In the genomic region with DNA sequence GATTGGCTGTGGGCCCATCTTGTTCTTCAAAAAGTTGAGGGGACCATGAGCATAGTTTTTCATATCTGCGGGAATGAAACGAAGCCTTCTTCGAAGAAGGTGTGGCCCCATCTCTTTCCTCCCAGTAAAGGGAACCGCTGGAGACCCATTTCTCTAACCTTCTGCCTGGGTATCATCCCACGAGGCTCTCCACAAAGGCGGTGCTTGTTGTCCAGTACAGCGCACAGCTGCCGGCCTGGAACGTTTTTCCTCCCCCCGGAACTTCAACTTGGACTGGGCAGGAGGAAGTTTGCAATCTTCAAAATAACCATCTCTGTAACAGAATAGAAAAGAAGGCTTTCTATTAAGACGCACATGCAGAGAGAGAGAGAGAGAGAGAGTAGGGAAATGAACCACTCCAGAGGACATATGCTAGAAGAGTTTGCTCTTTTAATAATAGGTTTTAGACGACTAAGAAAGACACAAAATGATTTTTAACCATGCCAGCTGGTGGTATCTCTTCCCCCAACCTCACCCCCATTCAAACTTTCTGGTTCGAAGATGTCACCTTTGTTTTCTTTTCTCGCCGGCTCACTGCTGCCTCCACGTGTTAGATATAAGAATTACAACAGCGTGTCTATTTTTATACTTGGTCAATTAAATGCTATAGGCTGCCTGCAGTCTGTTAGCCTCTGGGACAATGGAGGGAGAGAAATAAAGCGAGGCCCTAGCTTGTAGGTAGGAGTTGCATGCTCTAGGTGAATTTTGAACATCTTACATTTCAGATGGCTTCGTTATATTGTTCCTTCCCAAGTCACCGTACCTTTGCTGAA, we compare ENCODE assay signal across 8 mouse cellular contexts. TPM values are rescaled to one million over a fixed set of nuclear protein-coding genes. Genes with fewer than 3 reads are reported as not detected.
A peak's percentile ranks its signal among the peaks of the same experiment; 100 is the strongest.
DNase-seq lines count a peak whose midpoint lies in the region; ATAC-seq and TF ChIP-seq lines count a peak whose summit lies in the region.

No protein-coding gene starts in this region.

- H3K4me2 ChIP-seq in intestine, embryonic 14.5 days (ENCODE audit: low read length) = peak overlapping the region; percentile 28; the same call in 1 of the 2 replicates
- H3K4me2 ChIP-seq in midbrain, embryonic 13.5 days (replicated peaks) = no peak overlapping the region

- TF ChIP-seq CTCF in thymus, adult 2 months (IDR thresholded peaks at IDR 0.05; ENCODE audit: borderline replicate concordance, control insufficient read depth, extremely low read depth, insufficient read depth, low read length, poor library complexity) = no peak

- intact Hi-C loops in left cerebral cortex, postnatal 25 days (cut with DNase I) = loop anchor here (5.0 kb wide), 1 partner anchor 83 kb away; no protein-coding TSS in a partner anchor

- DNase-seq in urinary bladder, postnatal 25 days (ENCODE audit: low spot score) = peak; percentile 45
- DNase-seq in urinary bladder, adult 18-20 months (ENCODE audit: low spot score in 2 of 2) = no peak
- DNase-seq in cerebellum, adult 18-20 months = peak; percentile 56 to 70
- peak; percentile 73 for DNase-seq in forelimb bud, embryonic 11.5 days (ENCODE audit: low read depth, low spot score)
- DNase-seq in intestine, embryonic 14.5 days (ENCODE audit: low spot score) = peak; percentile 74
- peak; percentile 62 to 64 for DNase-seq in left cerebral cortex, postnatal 25 days (ENCODE audit: low spot score in 2 of 2)
- peak; percentile 74 for DNase-seq in thymus, adult 2 months

- no peaks in the 10 kb centered on the region for H3K36me3 ChIP-seq in intestine, embryonic 14.5 days (ENCODE audit: control insufficient read depth, insufficient read depth, low read length)
- H3K36me3 ChIP-seq in midbrain, embryonic 13.5 days = no peaks in the 10 kb centered on the region
- no peaks in the 10 kb centered on the region for H3K36me3 ChIP-seq in thymus, adult 2 months (ENCODE audit: control insufficient read depth, insufficient read depth, low read length)

- peaks cover 12% of the 10 kb centered on the region; the same call in 1 of the 2 replicates for H3K4me1 ChIP-seq in intestine, embryonic 14.5 days (replicated peaks; ENCODE audit: control insufficient read depth, insufficient read depth, low read length)
- H3K4me1 ChIP-seq in midbrain, embryonic 13.5 days (replicated peaks) = peaks cover 17% of the 10 kb centered on the region
- H3K4me1 ChIP-seq in thymus, adult 2 months (replicated peaks; ENCODE audit: control insufficient read depth, insufficient read depth, low read length) = peaks cover 12% of the 10 kb centered on the region

- 0 out of 2 replicates have a peak overlapping the region, but pooled peaks have one; percentile 5 for H3K9ac ChIP-seq in intestine, embryonic 14.5 days (ENCODE audit: low read length)
- H3K9ac ChIP-seq in midbrain, embryonic 13.5 days (replicated peaks) = no peak overlapping the region

- H3K4me3 ChIP-seq in intestine, embryonic 14.5 days (ENCODE audit: low read depth, low read length) = no peak overlapping the region
- H3K4me3 ChIP-seq in midbrain, embryonic 13.5 days (replicated peaks) = no peak overlapping the region
- no peak overlapping the region for H3K4me3 ChIP-seq in thymus, adult 2 months (ENCODE audit: control insufficient read depth, insufficient read depth, low read length)

- ATAC-seq in intestine, embryonic 14.5 days (replicated peaks; ENCODE audit: low FRiP score, low TSS enrichment, low read depth) = no peak; the same call in 1 of the 2 replicates
- no peak for ATAC-seq in midbrain, embryonic 13.5 days

- no peak for TF ChIP-seq POLR2A in thymus, adult 2 months (IDR thresholded peaks at IDR 0.05; ENCODE audit: control insufficient read depth, extremely low read depth, insufficient read depth, low read length, poor library complexity)

- H3K27me3 ChIP-seq in intestine, embryonic 14.5 days (replicated peaks; ENCODE audit: control insufficient read depth, insufficient read depth, low read length) = no peaks in the 10 kb centered on the region
- no peaks in the 10 kb centered on the region for H3K27me3 ChIP-seq in midbrain, embryonic 13.5 days
- no peaks in the 10 kb centered on the region for H3K27me3 ChIP-seq in thymus, adult 2 months (ENCODE audit: control insufficient read depth, insufficient read depth, low read length)

- H3K9me3 ChIP-seq in intestine, embryonic 14.5 days (ENCODE audit: control insufficient read depth, low read length) = no peaks in the 10 kb centered on the region
- H3K9me3 ChIP-seq in midbrain, embryonic 13.5 days = no peaks in the 10 kb centered on the region

- WGBS in intestine, embryonic 14.5 days = 30% methylated on average over 20 of the region's 20 CpGs
- WGBS in midbrain, embryonic 13.5 days = 53% methylated on average over 20 of the region's 20 CpGs
- WGBS in thymus, adult 2 months = 51% methylated on average over 20 of the region's 20 CpGs

- peak overlapping the region; percentile 94 for H3K27ac ChIP-seq in intestine, embryonic 14.5 days (ENCODE audit: low read depth)
- peak overlapping the region; percentile 25; the same call in 1 of the 2 replicates for H3K27ac ChIP-seq in midbrain, embryonic 13.5 days
- no peak overlapping the region for H3K27ac ChIP-seq in thymus, adult 2 months (ENCODE audit: control insufficient read depth, insufficient read depth, low read length)

RNA-seq across cellular contexts. Expression of gene Abhd12b, which starts 9.1 kb away (rescaled TPM):
- polyA plus RNA-seq in intestine, embryonic 14.5 days (2014; fragmentation: Nextera tagmentation; extraction: Ambion mirVana) = 0.49 and 0.71 TPM in 2 replicates
- total RNA-seq in left cerebral cortex, postnatal 25 days (2021) = not detected
- 0.34 and 0.45 TPM in 2 replicates for polyA plus RNA-seq in midbrain, embryonic 13.5 days (2015; fragmentation: Nextera tagmentation; extraction: Ambion mirVana)
- 0.12 and 0.15 TPM in 2 replicates for polyA plus RNA-seq in thymus, adult 2 months (2012; rRNA removed)

RNA-seq across cellular contexts. Expression of gene Nin, which starts 31.3 kb away (rescaled TPM):
- 18.5 and 21.2 TPM in 2 replicates for polyA plus RNA-seq in intestine, embryonic 14.5 days (2014; fragmentation: Nextera tagmentation; extraction: Ambion mirVana)
- 10 to 100 TPM; 53.1 to 56.4 TPM for total RNA-seq in left cerebral cortex, postnatal 25 days (2021)
- polyA plus RNA-seq in midbrain, embryonic 13.5 days (2015; fragmentation: Nextera tagmentation; extraction: Ambion mirVana) = 14.9 and 16.6 TPM in 2 replicates
- 21.8 and 32.2 TPM in 2 replicates for polyA plus RNA-seq in thymus, adult 2 months (2012; rRNA removed)

Comparison
In these comparisons a context has a peak if more than half of its experiments do, and no peak if none do; other contexts are left out.
1. DNase-seq: peak in urinary bladder, postnatal 25 days (single experiment), cerebellum, adult 18-20 months (2 of 2), forelimb bud, embryonic 11.5 days (single experiment), intestine, embryonic 14.5 days (single experiment), left cerebral cortex, postnatal 25 days (2 of 2) and thymus, adult 2 months (single experiment); none in urinary bladder, adult 18-20 months (0 of 2).